ENCODE assay signal across 18 mouse cellular contexts in the genomic region with DNA sequence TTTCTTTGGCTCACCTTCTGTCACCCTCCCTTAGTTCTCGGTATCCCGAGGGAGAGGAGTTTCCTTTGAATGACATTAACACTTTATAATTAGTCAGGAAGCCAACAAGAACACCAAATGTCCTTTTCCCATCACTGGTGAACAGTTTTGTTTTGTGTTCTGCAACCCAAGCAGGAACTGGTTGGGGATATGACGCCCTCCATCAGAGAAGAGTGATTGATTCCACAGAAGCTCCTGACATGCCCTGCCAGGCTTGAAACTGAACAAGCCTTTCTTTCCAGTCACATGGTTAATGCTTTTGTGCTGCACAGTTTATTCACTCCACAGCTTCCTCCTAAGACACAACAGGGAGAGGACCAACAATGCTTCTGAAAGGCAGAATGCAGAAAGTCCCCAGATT. TPM values are rescaled to one million over a fixed set of nuclear protein-coding genes. Genes with fewer than 3 reads are reported as not detected.
DNase-seq lines count a peak whose midpoint lies in the region; ATAC-seq and TF ChIP-seq lines count a peak whose summit lies in the region.
"Had no signal": no experiment of that assay in that cellular context is flagged by ENCODE, and none has a peak within 500 bp of the region (broad histone marks: within the 10 kb centered on the region; RNA-seq: fewer than 3 reads in every experiment).

No protein-coding gene starts in this region.

- no peaks in the 10 kb centered on the region for H3K79me2 ChIP-seq in heart, adult 2 months (replicated peaks; ENCODE audit: control insufficient read depth, insufficient read depth, low read length)

- no peak overlapping the region for H3K4me2 ChIP-seq in heart, embryonic 13.5 days
- H3K4me2 ChIP-seq: embryonic facial prominence, embryonic 13.5 days; limb, embryonic 12.5 days had no signal

- H3K27me3 ChIP-seq in heart, adult 2 months (ENCODE audit: control insufficient read depth, insufficient read depth, low read length): no peaks in the 10 kb centered on the region
- H3K27me3 ChIP-seq in heart, embryonic 13.5 days (replicated peaks): peaks cover 4% of the 10 kb centered on the region; the same call in 1 of the 2 replicates

- H3K36me3 ChIP-seq in heart, adult 2 months (ENCODE audit: control insufficient read depth, insufficient read depth, low read length): no peaks in the 10 kb centered on the region; the same call in 1 of the 2 replicates
- H3K36me3 ChIP-seq in heart, embryonic 13.5 days: no peaks in the 10 kb centered on the region
- H3K36me3 ChIP-seq: embryonic facial prominence, embryonic 13.5 days; forebrain, embryonic 10.5 days; G1E; limb, embryonic 12.5 days had no signal

- no peak overlapping the region for H3K9ac ChIP-seq in heart, adult 2 months (ENCODE audit: low read depth, low read length)
- no peak overlapping the region for H3K9ac ChIP-seq in heart, embryonic 13.5 days
- H3K9ac ChIP-seq: embryonic facial prominence, embryonic 13.5 days; limb, embryonic 12.5 days; liver, embryonic 14.5 days had no signal

- TF ChIP-seq POLR2A in heart, adult 2 months (IDR thresholded peaks at IDR 0.05; ENCODE audit: insufficient read depth, low read depth, low read length): peak; percentile 54; the same call in 1 of the 2 replicates

- TF ChIP-seq EP300 in heart, adult 2 months (IDR thresholded peaks at IDR 0.05; ENCODE audit: insufficient read depth, low read depth, low read length): peak; percentile 63; the same call in 1 of the 2 replicates

- H3K4me3 ChIP-seq in heart, adult 2 months: no peak overlapping the region
- no peak overlapping the region for H3K4me3 ChIP-seq in heart, embryonic 13.5 days
- H3K4me3 ChIP-seq: embryonic facial prominence, embryonic 13.5 days; forebrain, embryonic 10.5 days; limb, embryonic 12.5 days; myocyte had no signal

- peak in 1 of 2 experiments; percentile 36 for DNase-seq in heart, adult 2 months
- DNase-seq in heart, postnatal 14 days: no peak
- peak; percentile 1 for DNase-seq in retina, postnatal 1 day
- no peak for DNase-seq in retina, embryonic 14.5 days (ENCODE audit: low spot score)
- no peak for DNase-seq in cerebellum, adult 8-10 months
- DNase-seq in ovary, adult 18-20 months (ENCODE audit: low spot score): no peak
- DNase-seq: adrenal gland, adult 2 months; cerebellum, adult 9-11 months; gastrocnemius, postnatal 36 days; right cerebral cortex, postnatal 4 days had no signal

- TF ChIP-seq CTCF in heart, adult 2 months (IDR thresholded peaks at IDR 0.05): no peak

- H3K9me3 ChIP-seq in heart, embryonic 13.5 days: no peaks in the 10 kb centered on the region
- H3K9me3 ChIP-seq: embryonic facial prominence, embryonic 13.5 days; forebrain, embryonic 10.5 days; G1E; limb, embryonic 12.5 days had no signal

- H3K27ac ChIP-seq in heart, adult 2 months: peak overlapping the region; percentile 77
- 0 out of 2 replicates have a peak overlapping the region, but pooled peaks have one; percentile 48 for H3K27ac ChIP-seq in heart, embryonic 13.5 days (replicated peaks)
- H3K27ac ChIP-seq: embryonic facial prominence, embryonic 13.5 days; forebrain, embryonic 10.5 days; limb, embryonic 12.5 days; liver, embryonic 14.5 days had no signal

- 42% methylated on average over 3 of the region's 3 CpGs for WGBS in heart, adult 2 months
- 54% methylated on average over 3 of the region's 3 CpGs for whole genome bisulfite sequencing in heart, embryonic 13.5 days

- ATAC-seq in heart, embryonic 13.5 days (ENCODE audit: extremely low read depth, insufficient number of reproducible peaks, low FRiP score, low TSS enrichment): no peak
- ATAC-seq: lung, postnatal 0 days had no signal

- intact Hi-C loops in heart, adult 2 months (cut with DNase I): loop anchor here (2.0 to 10.0 kb wide), 2 partner anchors 43 to 53 kb away; partner anchors contain the start of gene Tmsb4x
- intact Hi-C loops in heart, postnatal 14 days (cut with DNase I): loop anchor here (5.0 to 10.0 kb wide), 2 partner anchors 44 to 53 kb away; partner anchors contain the start of gene Tmsb4x

- H3K4me1 ChIP-seq in heart, adult 2 months (ENCODE audit: control insufficient read depth, insufficient read depth, low read length): peaks cover 10% of the 10 kb centered on the region
- peaks cover 16% of the 10 kb centered on the region; the same call in 1 of the 2 replicates for H3K4me1 ChIP-seq in heart, embryonic 13.5 days
- H3K4me1 ChIP-seq: embryonic facial prominence, embryonic 13.5 days; limb, embryonic 12.5 days had no signal

RNA-seq across cellular contexts. Expression of gene Tmsb4x, which starts 57.8 kb away (rescaled TPM):
- 100 to 1,000 TPM; 435 to 610 TPM for total RNA-seq in heart, adult 2 months (2021)
- 211 and 313 TPM in 2 replicates for polyA plus RNA-seq in heart, adult 2 months (2012; rRNA removed)
- total RNA-seq in heart, postnatal 14 days (2021): 100 to 1,000 TPM; 543 to 602 TPM
- polyA plus RNA-seq in heart, embryonic 13.5 days (2015; fragmentation: Nextera tagmentation; extraction: Ambion mirVana): 3,022 and 3,158 TPM in 2 replicates
- polyA plus RNA-seq: G1E had no signal
